Mouse (Mus musculus) left cerebral cortex, adult 8-10 months (tissue): Measurements from ENCODE around the gene Cenpe. TPM values are rescaled to one million over a fixed set of nuclear protein-coding genes. Genes with fewer than 3 reads are reported as not detected.
"Not testable (repeated sequence)": the region's sequence is repeated elsewhere in the genome, so short reads cannot be mapped to it uniquely, and the experiment has no call there.

Experiments
- DNase-seq, 2 experiments: peaks; one replicate each; pipeline ENCODE4 v3.0.0; 2022; ENCODE audit warnings: low spot score in 2 of 2
- total RNA-seq, 4 experiments: library from RNA; stranded (reverse); gene quantifications; 2 replicates each; pipeline ENCODE4 v1.2.4; 2022

Gene Cenpe
- total RNA-seq: 1 to 10 TPM; 1.2 to 2.4 (median 1.2) TPM

DNA sequence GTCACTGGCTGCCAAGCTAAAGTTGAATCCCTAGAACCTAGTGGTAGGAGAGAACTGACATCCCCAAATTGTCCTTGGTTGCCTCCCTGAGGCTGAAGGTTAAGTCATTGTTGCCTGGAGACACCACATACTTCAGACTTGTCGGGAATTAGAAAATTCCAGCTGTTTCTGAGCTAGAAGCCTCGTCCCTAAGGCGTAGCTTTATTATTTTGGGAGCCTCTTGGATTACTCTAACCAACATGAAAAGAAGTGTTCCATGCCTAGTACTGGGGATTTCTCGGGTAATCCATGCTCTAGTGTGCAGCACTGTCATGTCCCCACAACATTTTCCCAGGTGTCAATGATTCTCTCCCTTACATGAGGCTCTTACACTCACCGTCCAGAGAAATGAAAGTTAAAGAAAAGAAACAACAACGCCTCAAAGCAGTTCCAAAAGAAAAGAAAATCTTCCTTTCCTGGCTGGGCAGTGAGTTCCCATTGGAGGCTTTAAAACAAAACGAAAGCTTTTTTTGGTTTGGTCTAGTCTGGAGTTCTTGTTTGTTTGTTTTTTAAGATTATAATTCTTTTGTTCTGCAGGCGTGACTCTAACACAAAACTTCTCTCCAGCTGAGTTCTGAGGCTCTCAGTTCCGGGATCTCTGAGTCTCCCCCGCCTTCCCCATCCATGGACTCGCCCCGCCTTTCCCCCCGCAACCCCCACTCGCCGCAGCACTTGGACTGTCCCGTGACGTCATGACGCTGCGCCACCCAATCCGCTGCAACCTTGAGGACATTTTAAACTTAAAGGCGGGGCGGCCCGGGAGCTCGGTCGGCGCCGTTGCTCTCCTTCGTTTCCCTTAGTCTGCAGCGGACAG lies at the start of gene Cenpe:
TSS of gene Cenpe (plus strand) at position 733 of the 853 bp plus-strand sequence.
- DNase-seq: peak; percentile 57 to 70

GRCm38 (mm10) chr3:135171898-135172446 lies 40.4 kb upstream of the Cenpe start:
- DNase-seq: no peak

DNA sequence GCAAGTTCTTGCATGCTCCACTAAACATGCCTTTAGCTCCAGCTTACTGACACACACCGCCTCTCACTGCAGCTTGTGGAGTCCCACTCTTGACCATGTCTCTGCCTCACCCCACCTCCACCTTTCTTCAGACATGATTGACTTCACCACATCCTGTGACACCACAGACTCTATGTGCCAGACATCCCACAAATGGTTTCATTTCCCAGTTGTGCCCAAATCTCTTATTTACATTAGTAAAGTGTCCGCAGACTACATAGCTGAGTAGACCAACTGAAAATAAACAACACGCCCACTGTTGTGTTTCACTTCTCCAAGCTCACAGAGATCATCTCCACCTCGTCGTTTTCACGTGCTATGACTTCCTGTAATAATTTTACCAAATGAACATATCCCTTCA lies 20.5 kb upstream of the Cenpe start:
- DNase-seq: no peak

DNA sequence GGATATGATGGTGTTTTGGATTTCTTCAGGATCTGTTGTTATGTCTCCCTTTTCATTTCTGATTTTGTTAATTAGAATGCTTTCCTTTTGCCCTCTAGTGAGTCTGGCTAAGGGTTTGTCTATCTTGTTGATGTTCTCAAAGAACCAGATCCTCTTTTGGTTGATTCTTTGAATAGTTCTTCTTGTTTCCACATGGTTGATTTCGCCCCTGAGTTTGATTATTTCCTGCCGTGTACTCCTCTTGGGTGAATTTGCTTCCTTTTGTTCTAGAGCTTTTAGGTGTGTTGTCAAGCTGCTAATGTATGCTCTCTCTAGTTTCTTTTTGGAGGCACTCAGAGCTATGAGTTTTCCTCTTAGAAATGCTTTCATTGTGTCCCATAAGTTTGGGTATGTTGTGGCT lies 14.3 kb upstream of the Cenpe start:
- not testable (repeated sequence) for DNase-seq

GRCm38 (mm10) chr3:135200409-135201303 lies 11.7 kb upstream of the Cenpe start:
- DNase-seq: no peak

- DNase-seq: no peak
These were observed 5.7 kb upstream of the Cenpe start for GRCm38 (mm10) chr3:135206621-135207020.

DNA sequence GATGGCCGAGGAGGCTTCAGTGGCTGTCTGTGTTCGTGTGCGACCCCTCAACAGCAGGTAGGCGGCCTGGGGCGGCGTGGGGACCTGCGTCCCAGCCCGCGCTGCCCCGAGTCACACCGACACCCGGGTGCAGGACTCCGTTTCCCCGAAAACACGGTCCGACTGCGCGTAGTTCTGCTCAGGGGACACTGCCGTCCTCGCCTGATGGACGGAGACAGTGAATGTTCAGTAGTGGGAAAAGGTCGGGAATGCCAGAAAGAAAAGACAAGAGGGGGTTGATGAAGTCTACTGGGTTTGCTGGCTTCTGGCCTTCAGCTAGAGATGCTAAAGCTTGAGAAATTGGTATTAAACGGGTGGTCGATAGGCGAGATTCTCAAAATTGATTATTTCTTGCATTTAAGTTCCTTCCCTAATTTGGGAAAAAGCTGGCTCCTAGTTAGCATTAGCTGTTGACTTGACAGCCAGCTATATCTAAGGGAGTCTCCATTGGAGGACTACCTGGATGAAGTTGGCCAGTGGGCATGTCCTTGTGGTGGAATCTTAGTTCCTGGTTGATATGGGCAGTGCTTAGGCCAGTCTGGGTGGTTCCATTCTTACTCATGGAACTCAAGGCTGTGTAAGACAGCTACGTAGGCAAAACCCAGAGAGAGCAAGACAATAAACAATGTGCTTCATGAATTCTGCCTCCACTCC lies 467 bp downstream of the Cenpe start:
- no peak for DNase-seq

DNA sequence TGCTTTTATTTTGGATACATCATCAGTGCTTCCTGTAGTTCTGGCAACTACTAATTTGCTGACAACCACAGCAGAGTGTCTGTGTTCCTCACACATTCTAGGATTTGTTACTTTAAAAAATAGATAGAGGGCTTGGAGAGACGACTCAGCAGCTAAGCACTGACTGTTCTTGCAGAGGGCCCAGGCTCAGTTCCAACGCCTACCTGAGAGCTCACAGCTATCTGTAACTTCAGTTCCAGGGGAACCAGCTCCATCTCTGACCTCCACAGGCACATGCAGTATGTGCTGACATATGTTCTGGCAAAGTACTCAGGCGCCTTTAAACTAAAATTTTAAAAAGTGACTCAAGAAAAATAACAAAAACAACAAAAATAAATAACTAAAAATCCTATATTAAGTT lies 19.7 kb downstream of the Cenpe start:
- no peak for DNase-seq

- no peak for DNase-seq
These were observed 20.1 kb downstream of the Cenpe start for GRCm38 (mm10) chr3:135232462-135232861.

DNA sequence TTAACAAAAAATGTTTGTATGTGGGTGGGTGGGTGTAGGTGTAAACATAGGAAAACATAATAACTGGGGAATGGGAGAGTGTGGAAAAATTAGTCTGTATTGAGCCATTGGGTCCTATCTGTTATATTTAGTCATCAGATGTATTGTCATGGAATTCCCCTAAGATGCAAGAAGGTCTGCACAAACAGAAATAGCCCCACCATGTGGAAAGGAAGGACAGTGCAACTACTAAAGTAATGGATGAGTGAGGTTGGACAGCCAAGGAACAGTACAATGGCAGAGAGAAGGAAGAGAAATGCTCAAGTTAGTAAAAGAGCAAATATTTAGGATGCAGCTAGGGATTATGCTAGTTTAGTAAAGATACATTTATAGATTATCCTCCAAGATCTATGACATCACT lies 33.4 kb downstream of the Cenpe start:
- DNase-seq: no peak

GRCm38 (mm10) chr3:135246828-135247227 lies 34.5 kb downstream of the Cenpe start:
- DNase-seq: no peak

DNA sequence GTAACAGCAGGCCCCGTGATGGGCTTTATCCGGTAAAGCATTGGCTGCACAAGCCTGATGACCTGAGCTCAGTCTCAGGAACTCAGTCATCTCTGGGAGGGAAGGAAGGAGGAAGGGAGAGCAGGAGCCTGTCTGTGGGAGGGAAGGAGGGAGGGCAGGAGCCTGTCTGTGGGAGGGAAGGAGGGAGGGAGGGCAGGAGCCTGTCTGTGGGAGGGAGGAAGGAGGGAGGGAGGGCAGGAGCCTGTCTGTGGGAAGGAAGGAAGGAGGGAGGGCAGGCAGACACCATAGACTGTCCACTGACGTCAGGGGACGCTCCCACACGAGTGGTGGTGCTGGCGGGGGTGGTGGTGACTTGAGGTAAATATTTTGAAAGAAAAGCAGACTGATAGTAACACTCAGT lies 36.8 kb downstream of the Cenpe start:
- no peak for DNase-seq

- DNase-seq: no peak
These were observed 39.5 kb downstream of the Cenpe start for GRCm38 (mm10) chr3:135251825-135252224.

- DNase-seq: no peak
These were observed 42.4 kb downstream of the Cenpe start for GRCm38 (mm10) chr3:135254784-135255183.

DNA sequence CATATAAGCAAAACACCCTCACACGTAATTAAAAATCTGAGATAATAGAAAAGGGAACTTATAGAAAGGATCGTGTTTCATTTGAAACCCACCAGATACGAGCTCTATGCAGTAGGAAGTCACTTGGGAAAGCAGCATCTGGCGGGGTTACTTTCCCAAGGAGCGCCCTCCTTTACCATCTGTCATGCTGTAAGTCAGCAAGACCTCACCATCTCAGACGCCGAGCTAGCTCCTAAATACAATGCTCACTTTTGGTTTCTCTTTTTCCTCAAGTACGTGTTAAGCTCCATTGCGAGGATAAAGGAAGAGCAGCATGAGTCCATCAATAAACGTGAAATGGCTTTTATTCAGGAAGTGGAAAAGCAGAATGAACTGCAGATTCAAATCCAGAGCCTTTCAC lies 46.6 kb downstream of the Cenpe start:
- DNase-seq: no peak

DNA sequence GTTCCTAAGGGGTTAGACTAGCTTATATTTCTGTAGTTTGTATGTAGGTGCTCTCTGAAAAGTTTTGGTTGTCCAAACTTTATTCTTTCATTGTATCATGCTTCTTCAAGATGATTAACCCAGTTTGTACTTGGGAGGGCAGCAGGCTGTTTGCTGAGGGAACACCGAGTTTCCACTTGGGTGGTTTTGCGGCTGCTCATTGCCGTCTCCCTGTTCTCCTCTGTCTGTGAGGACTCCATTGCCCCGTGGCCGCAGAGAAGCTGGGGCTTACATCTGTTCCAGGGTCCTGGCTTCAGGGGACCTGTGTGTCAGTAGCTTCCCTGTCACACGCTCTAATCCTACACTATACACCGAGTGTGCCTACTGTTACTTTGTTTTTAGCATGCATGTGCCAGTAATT lies 47.9 kb downstream of the Cenpe start:
- DNase-seq: no peak

- no peak for DNase-seq
These were observed 56.3 kb downstream of the Cenpe start for GRCm38 (mm10) chr3:135268616-135269015.

DNA sequence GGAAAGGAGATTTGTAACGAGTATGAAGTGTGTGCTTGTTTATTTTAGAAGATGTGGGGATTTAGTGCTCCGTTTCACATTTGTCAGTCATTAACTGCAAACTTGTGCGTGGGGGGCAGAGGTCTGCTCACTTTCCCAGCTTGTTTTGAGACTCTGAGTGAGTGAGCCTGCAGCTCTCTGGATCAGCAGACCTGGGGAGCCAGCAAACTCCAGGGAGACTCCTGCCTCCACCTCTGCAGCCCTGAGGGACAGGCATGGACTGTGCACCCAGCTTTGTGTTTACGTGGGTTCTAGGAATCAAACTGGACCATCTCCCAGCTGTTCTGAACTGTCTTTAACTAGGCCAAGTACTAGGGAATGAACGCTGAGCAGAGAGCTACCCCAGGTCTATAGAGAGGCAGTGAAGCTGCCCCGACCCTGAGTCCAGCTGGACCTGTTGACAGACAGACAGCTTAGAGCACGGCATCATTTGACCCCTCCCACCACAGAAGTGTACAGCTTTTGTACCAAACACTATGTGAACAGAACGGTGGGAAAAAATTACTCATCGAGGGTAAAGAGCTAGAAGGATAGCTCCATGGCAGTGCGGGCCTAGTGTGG lies 57.2 kb downstream of the Cenpe start:
- DNase-seq: no peak

GRCm38 (mm10) chr3:135272627-135273026 lies 60.3 kb downstream of the Cenpe start:
- DNase-seq: no peak

DNA sequence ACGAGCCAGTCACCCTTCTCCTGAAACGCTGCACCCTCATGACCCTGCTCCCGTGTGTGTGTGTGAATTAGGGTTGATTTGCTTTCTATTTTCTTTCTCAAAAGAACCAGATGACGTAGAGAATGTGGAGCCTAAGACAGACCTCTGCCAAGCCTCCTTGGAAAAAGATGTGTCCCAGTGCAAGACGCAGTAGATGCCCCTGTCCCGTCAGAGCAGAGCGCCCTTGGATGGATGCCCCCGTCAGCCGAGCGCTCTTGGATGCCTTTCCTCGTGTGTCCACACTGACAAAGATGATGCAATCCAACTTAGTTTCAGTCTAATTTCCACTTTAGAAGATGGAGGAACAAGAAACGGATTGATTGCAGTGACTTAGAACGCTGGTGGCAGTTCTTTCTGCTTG lies 60.7 kb downstream of the Cenpe start:
- no peak for DNase-seq

- DNase-seq: no peak
These were observed 67.8 kb downstream of the Cenpe start for GRCm38 (mm10) chr3:135280160-135280559.
